Mouse (Mus musculus): ENCODE results near the gene Irf3. TPM values are rescaled to one million over a fixed set of nuclear protein-coding genes. Genes with fewer than 3 reads are reported as not detected.

Gene Irf3
- polyA plus RNA-seq, 1 experiment from 2014 or later: 83.5 TPM

DNA sequence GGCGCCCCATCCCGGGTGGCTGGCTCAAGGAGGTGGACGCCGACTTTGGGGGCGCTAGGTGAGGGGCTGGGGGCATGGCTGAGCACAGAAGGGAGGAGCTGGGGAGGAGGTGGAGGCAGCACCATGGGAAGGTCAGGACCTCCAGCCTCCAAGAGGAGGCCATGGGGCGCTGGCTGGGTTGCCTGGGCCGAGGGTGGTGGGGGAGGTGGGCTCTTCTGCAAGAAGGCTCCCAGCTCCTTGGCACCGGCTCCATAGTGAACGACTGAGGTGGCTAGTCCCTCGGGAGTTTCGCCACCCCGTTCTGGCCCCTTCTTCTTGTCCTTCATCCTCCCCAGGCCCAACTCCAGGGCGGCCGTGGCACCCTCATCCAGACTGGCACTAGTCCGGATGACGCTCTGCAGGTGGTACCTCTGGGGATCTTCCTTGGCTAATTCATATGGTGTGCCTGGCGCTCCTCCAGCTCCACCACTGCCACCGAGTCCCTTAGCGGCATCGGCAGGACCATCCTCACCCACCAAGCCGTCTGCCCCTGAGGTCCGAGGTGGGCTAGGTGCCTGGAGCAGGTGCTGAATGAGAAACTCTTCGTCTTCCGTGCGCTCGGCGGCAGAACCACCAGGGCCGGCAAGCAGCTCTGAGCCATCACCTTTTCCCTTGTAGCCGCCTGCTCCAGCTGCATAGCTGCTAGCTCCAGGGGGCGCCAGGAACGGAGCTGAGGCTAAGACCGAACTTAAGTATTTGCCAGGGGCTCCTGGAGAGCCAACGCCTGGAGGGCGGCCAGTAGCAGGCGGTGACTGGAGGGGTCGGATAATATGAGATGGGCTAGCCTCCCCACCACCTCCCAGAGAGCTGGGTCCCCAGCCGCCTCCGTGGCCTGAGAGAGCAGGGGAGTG is 50.8 kb downstream of the Irf3 start:
- Histone ChIP-seq H3K9ac (ENCODE audit: low read length) (no peak overlapping the region), H3K4me3 (ENCODE audit: low read depth, low read length) (no peak overlapping the region), H3K9me3 (ENCODE audit: control insufficient read depth, low read length) (no peaks in the 10 kb centered on the region), H3K4me2 (ENCODE audit: low read depth, severe bottlenecking) (no peak overlapping the region), H3K4me1 (ENCODE audit: control insufficient read depth, insufficient read depth, low read length) (peaks cover 9% of the 10 kb centered on the region), H3K27me3 (ENCODE audit: control insufficient read depth, insufficient read depth, low read length) (no peaks in the 10 kb centered on the region), H3K36me3 (ENCODE audit: control insufficient read depth, insufficient read depth, low read length) (peaks cover 59% of the 10 kb centered on the region), H3K27ac (replicated peaks; ENCODE audit: low read depth, low read length) (0 out of 2 replicates have a peak overlapping the region, but pooled peaks have one; percentile 21)
- WGBS: 96% methylated on average over 38 of the region's 38 CpGs
- DNase-seq (ENCODE audit: low spot score) (no peak), ATAC-seq (ENCODE audit: insufficient number of reproducible peaks, low FRiP score, low TSS enrichment, low read depth) (no peak)

DNA sequence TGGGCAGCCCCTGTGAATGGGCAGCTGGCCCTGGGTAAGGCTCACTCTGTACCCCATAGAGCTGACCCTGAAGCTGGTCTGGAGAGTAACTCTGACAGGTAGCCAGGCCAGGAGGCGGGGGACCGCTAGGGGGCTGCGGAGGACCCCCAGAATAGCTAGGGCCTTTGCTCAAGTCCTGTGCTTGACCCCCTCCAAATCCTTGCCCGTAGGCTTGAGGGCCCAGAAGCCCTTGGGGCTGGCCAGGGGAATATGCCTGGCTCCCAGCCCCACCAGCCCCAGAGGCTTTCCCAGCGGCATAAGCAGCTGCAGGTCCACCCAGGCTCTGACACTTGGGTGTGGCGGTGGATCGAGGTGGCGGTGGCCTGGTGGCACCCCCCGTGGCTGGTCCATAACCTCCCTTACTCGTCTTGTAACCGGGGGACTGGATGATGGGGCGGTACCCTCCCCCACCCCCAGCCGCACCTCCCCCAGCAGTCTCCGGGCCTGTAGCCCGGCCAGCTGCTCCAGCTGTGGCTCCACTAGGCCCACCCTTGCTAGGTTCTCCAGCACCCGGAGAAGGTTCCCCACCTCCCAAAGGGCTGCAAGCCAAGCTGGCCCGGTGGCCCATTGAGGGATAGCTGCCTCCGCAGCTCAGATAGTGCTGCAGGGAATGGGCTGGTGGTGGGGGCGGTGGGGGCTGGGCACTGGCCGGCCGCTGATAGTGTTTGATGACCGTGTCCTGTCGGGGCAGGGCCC is 51.6 kb downstream of the Irf3 start:
- no peak overlapping the region for H3K4me3 ChIP-seq (ENCODE audit: low read depth, low read length)
- ATAC-seq (ENCODE audit: insufficient number of reproducible peaks, low FRiP score, low TSS enrichment, low read depth) (no peak), DNase-seq (ENCODE audit: low spot score) (no peak)
- no peaks in the 10 kb centered on the region for H3K9me3 ChIP-seq (ENCODE audit: control insufficient read depth, low read length)
- H3K4me1 ChIP-seq (ENCODE audit: control insufficient read depth, insufficient read depth, low read length): peaks cover 12% of the 10 kb centered on the region
- H3K36me3 ChIP-seq (ENCODE audit: control insufficient read depth, insufficient read depth, low read length): peaks cover 53% of the 10 kb centered on the region
- 92% methylated on average over 23 of the region's 23 CpGs for WGBS
- H3K9ac ChIP-seq (ENCODE audit: low read length): no peak overlapping the region
- H3K27me3 ChIP-seq (ENCODE audit: control insufficient read depth, insufficient read depth, low read length): no peaks in the 10 kb centered on the region
- H3K4me2 ChIP-seq (ENCODE audit: low read depth, severe bottlenecking): no peak overlapping the region
- H3K27ac ChIP-seq (replicated peaks; ENCODE audit: low read depth, low read length): 0 out of 2 replicates have a peak overlapping the region, but pooled peaks have one; percentile 21

DNA sequence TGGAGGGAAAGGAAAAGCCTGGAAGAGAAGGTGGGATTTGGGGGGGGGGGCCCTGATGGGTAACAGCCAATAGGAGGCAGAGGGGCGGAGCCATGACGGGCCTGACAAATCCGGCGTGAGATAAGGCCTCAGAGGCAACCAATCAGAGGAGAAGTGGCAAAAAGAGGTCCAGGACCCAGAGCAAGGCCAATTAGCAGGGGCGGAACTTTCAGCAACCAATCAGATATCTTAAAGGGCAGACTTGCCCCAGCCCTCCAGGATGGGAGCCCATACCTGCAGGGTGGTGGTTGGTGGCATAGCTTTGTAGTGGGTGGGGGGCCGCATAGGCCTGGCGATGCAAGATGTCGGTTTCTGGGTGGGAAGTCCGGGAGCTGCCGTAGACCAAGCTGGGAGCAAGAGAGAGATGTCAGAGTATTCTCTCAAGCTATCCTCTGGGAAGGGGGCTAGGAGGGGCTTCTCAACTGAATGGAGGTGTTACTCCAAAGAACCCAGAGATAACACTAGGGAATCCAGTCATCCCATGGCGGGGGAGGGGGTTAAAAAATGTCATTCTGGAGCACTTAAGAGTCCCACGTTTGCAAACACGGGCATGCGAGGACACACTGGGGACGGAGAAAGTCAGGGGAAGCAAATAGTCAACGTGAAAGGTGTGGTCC is 53.6 kb downstream of the Irf3 start:
- H3K27ac ChIP-seq (replicated peaks; ENCODE audit: low read depth, low read length): no peak overlapping the region
- H3K9me3 ChIP-seq (ENCODE audit: control insufficient read depth, low read length): no peaks in the 10 kb centered on the region
- WGBS: under 1% methylated on average over 16 of the region's 16 CpGs
- H3K36me3 ChIP-seq (ENCODE audit: control insufficient read depth, insufficient read depth, low read length): peaks cover 41% of the 10 kb centered on the region
- H3K27me3 ChIP-seq (ENCODE audit: control insufficient read depth, insufficient read depth, low read length): no peaks in the 10 kb centered on the region
- H3K9ac ChIP-seq (ENCODE audit: low read length): peak overlapping the region; percentile 95
- H3K4me1 ChIP-seq (ENCODE audit: control insufficient read depth, insufficient read depth, low read length): peaks cover 12% of the 10 kb centered on the region
- ATAC-seq (ENCODE audit: insufficient number of reproducible peaks, low FRiP score, low TSS enrichment, low read depth) (peak; percentile 27; the same call in 1 of the 2 replicates), DNase-seq (ENCODE audit: low spot score) (peak; percentile 85)
- peak overlapping the region; percentile 95 for H3K4me2 ChIP-seq (ENCODE audit: low read depth, severe bottlenecking)
- peak overlapping the region; percentile 96 for H3K4me3 ChIP-seq (ENCODE audit: low read depth, low read length)

DNA sequence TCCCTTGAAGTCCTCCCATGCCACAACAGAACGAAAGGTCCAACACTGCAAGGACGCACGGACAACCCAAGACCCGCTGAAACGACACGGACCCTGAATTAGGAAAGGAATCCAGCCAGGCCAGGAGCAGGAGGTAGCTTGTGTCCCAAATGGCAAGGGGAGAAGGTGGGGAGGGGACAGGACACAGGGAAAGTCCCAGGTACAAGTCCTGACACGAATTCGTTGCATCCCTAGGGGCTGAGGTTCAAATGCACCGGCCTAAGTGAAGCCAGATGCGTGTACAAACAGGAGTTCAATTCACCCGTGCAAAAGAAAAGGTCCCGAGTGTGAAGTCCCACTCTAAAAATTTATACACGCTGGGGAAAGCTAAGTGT is 54.1 kb downstream of the Irf3 start:
- Histone ChIP-seq H3K9me3 (ENCODE audit: control insufficient read depth, low read length) (no peaks in the 10 kb centered on the region), H3K27me3 (ENCODE audit: control insufficient read depth, insufficient read depth, low read length) (no peaks in the 10 kb centered on the region), H3K27ac (replicated peaks; ENCODE audit: low read depth, low read length) (peak overlapping the region; percentile 99), H3K9ac (ENCODE audit: low read length) (peak overlapping the region; percentile 95), H3K4me1 (ENCODE audit: control insufficient read depth, insufficient read depth, low read length) (peaks cover 12% of the 10 kb centered on the region), H3K4me3 (ENCODE audit: low read depth, low read length) (peak overlapping the region; percentile 96), H3K4me2 (ENCODE audit: low read depth, severe bottlenecking) (peak overlapping the region; percentile 95), H3K36me3 (ENCODE audit: control insufficient read depth, insufficient read depth, low read length) (peaks cover 36% of the 10 kb centered on the region)
- ATAC-seq (ENCODE audit: insufficient number of reproducible peaks, low FRiP score, low TSS enrichment, low read depth): no peak
- DNase-seq (ENCODE audit: low spot score): peak; percentile 41
- WGBS: under 1% methylated on average over 13 of the region's 13 CpGs

Small RNA genes within 50 kb of the gene (microRNA-seq; reads per million reads assigned to microRNA genes)
- gene Mir7054: 0.92 reads per million

Other genes starting within 250 kb of the Irf3 start
- 36.8 and 38.2 TPM in 2 replicates for gene Vrk3, start 249.2 kb upstream of the Irf3 start, polyA plus RNA-seq (2014; fragmentation: Nextera tagmentation; extraction: Ambion mirVana)
- gene Zfp473, start 246.6 kb upstream of the Irf3 start, polyA plus RNA-seq (2014; fragmentation: Nextera tagmentation; extraction: Ambion mirVana): 3.2 and 3.8 TPM in 2 replicates
- gene Nup62, start 181.6 kb upstream of the Irf3 start, polyA plus RNA-seq (2014; fragmentation: Nextera tagmentation; extraction: Ambion mirVana): 81.7 and 82.6 TPM in 2 replicates
- 1.1 TPM in 2 replicates for gene Il4i1, start 181.3 kb upstream of the Irf3 start, polyA plus RNA-seq (2014; fragmentation: Nextera tagmentation; extraction: Ambion mirVana)
- gene Atf5, start 181.0 kb upstream of the Irf3 start, polyA plus RNA-seq (2014; fragmentation: Nextera tagmentation; extraction: Ambion mirVana): 2.1 and 2.3 TPM in 2 replicates
- 38.6 and 63.4 TPM in 2 replicates for gene Akt1s1, start 148.7 kb upstream of the Irf3 start, polyA plus RNA-seq (2014; fragmentation: Nextera tagmentation; extraction: Ambion mirVana)
- 60.9 and 69.0 TPM in 2 replicates for gene Tbc1d17, start 148.6 kb upstream of the Irf3 start, polyA plus RNA-seq (2014; fragmentation: Nextera tagmentation; extraction: Ambion mirVana)
- 31.0 and 31.2 TPM in 2 replicates for gene Pnkp, start 140.5 kb upstream of the Irf3 start, polyA plus RNA-seq (2014; fragmentation: Nextera tagmentation; extraction: Ambion mirVana)
- 410 and 427 TPM in 2 replicates for gene Ptov1, start 127.9 kb upstream of the Irf3 start, polyA plus RNA-seq (2014; fragmentation: Nextera tagmentation; extraction: Ambion mirVana)
- gene Med25, start 104.9 kb upstream of the Irf3 start, polyA plus RNA-seq (2014; fragmentation: Nextera tagmentation; extraction: Ambion mirVana): 79.2 and 80.5 TPM in 2 replicates
- gene Fuz, start 101.6 kb upstream of the Irf3 start, polyA plus RNA-seq (2014; fragmentation: Nextera tagmentation; extraction: Ambion mirVana): 14.8 and 16.0 TPM in 2 replicates
- 77.0 and 78.8 TPM in 2 replicates for gene Ap2a1, start 68.2 kb upstream of the Irf3 start, polyA plus RNA-seq (2014; fragmentation: Nextera tagmentation; extraction: Ambion mirVana)
- 0.13 TPM in 1 of 2 replicates, not detected in the other for gene Tsks, start 54.4 kb upstream of the Irf3 start, polyA plus RNA-seq (2014; fragmentation: Nextera tagmentation; extraction: Ambion mirVana)
- gene Cpt1c, start 22.8 kb upstream of the Irf3 start, polyA plus RNA-seq (2014; fragmentation: Nextera tagmentation; extraction: Ambion mirVana): 17.5 and 22.1 TPM in 2 replicates
- 332 and 334 TPM in 2 replicates for gene Prmt1, start 11.1 kb upstream of the Irf3 start, polyA plus RNA-seq (2014; fragmentation: Nextera tagmentation; extraction: Ambion mirVana)
- gene Bcl2l12, start 1.1 kb downstream of the Irf3 start, polyA plus RNA-seq (2014; fragmentation: Nextera tagmentation; extraction: Ambion mirVana): 91.7 and 91.9 TPM in 2 replicates
- 52.0 and 60.3 TPM in 2 replicates for gene Scaf1, start 18.7 kb downstream of the Irf3 start, polyA plus RNA-seq (2014; fragmentation: Nextera tagmentation; extraction: Ambion mirVana)
- gene Rras, start 20.3 kb downstream of the Irf3 start, polyA plus RNA-seq (2014; fragmentation: Nextera tagmentation; extraction: Ambion mirVana): 20.8 and 21.0 TPM in 2 replicates
- gene Prr12, start 55.2 kb downstream of the Irf3 start, polyA plus RNA-seq (2014; fragmentation: Nextera tagmentation; extraction: Ambion mirVana): 18.5 and 20.0 TPM in 2 replicates
- 70.2 and 73.9 TPM in 2 replicates for gene Nosip, start 64.8 kb downstream of the Irf3 start, polyA plus RNA-seq (2014; fragmentation: Nextera tagmentation; extraction: Ambion mirVana)
- gene Prrg2, start 65.0 kb downstream of the Irf3 start, polyA plus RNA-seq (2014; fragmentation: Nextera tagmentation; extraction: Ambion mirVana): 22.1 and 24.6 TPM in 2 replicates
- gene Rcn3, start 94.6 kb downstream of the Irf3 start, polyA plus RNA-seq (2014; fragmentation: Nextera tagmentation; extraction: Ambion mirVana): 220 and 245 TPM in 2 replicates
- 8.0 and 9.8 TPM in 2 replicates for gene Fcgrt, start 106.2 kb downstream of the Irf3 start, polyA plus RNA-seq (2014; fragmentation: Nextera tagmentation; extraction: Ambion mirVana)
- 1,759 and 1,785 TPM in 2 replicates for gene Rps11, start 126.8 kb downstream of the Irf3 start, polyA plus RNA-seq (2014; fragmentation: Nextera tagmentation; extraction: Ambion mirVana)
- 1,469 and 1,490 TPM in 2 replicates for gene Rpl13a, start 131.1 kb downstream of the Irf3 start, polyA plus RNA-seq (2014; fragmentation: Nextera tagmentation; extraction: Ambion mirVana)
- gene Gm45713, start 138.6 kb downstream of the Irf3 start, polyA plus RNA-seq (2014; fragmentation: Nextera tagmentation; extraction: Ambion mirVana): 0.45 TPM in 1 of 2 replicates, not detected in the other
- 0.33 and 0.44 TPM in 2 replicates for gene Flt3l, start 138.8 kb downstream of the Irf3 start, polyA plus RNA-seq (2014; fragmentation: Nextera tagmentation; extraction: Ambion mirVana)
- gene Pih1d1, start 156.7 kb downstream of the Irf3 start, polyA plus RNA-seq (2014; fragmentation: Nextera tagmentation; extraction: Ambion mirVana): 106 and 108 TPM in 2 replicates
- 37.2 and 38.7 TPM in 2 replicates for gene Aldh16a1, start 156.9 kb downstream of the Irf3 start, polyA plus RNA-seq (2014; fragmentation: Nextera tagmentation; extraction: Ambion mirVana)
- 0.11 TPM in 1 of 2 replicates, not detected in the other for gene Slc17a7, start 166.3 kb downstream of the Irf3 start, polyA plus RNA-seq (2014; fragmentation: Nextera tagmentation; extraction: Ambion mirVana)
- gene Gfy, start 181.9 kb downstream of the Irf3 start, polyA plus RNA-seq (2014; fragmentation: Nextera tagmentation; extraction: Ambion mirVana): not detected in 2 replicates
- gene Pth2, start 183.3 kb downstream of the Irf3 start, polyA plus RNA-seq (2014; fragmentation: Nextera tagmentation; extraction: Ambion mirVana): not detected in 2 replicates
- 0.41 and 0.51 TPM in 2 replicates for gene Ccdc155, start 207.2 kb downstream of the Irf3 start, polyA plus RNA-seq (2014; fragmentation: Nextera tagmentation; extraction: Ambion mirVana)
- 0.51 and 0.60 TPM in 2 replicates for gene Dkkl1, start 214.5 kb downstream of the Irf3 start, polyA plus RNA-seq (2014; fragmentation: Nextera tagmentation; extraction: Ambion mirVana)
- 378 and 385 TPM in 2 replicates for gene Tead2, start 218.1 kb downstream of the Irf3 start, polyA plus RNA-seq (2014; fragmentation: Nextera tagmentation; extraction: Ambion mirVana)
- gene Cd37, start 241.5 kb downstream of the Irf3 start, polyA plus RNA-seq (2014; fragmentation: Nextera tagmentation; extraction: Ambion mirVana): 0.82 and 1.6 TPM in 2 replicates
- gene Slc6a16, start 243.4 kb downstream of the Irf3 start, polyA plus RNA-seq (2014; fragmentation: Nextera tagmentation; extraction: Ambion mirVana): 0.20 and 0.36 TPM in 2 replicates

All from limb, embryonic 11.5 days (tissue).